ENCODE assay signal across 10 mouse cellular contexts in the genomic region with DNA sequence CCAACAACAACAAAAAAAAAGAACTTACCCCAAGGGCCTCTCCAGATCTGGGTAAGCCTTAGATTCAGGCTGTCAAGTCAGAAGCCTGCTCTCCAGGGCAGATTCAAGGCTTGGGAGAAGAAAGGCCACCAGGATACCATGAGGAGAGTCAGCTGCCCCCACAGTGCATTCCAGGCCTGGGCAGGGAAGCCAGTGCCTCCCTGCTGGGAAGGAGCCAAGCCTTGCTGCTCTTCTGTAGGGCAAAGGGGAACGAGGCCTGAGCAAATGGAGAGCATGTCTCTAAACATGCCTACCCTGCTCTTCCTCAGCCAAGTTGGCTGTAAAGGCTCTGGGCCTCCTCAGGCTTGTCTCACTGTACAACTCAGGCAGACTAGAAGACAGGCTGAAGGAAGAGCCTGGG. TPM values are rescaled to one million over a fixed set of nuclear protein-coding genes. Genes with fewer than 3 reads are reported as not detected.
DNase-seq lines count a peak whose midpoint lies in the region; ATAC-seq lines count a peak whose summit lies in the region.
"Had no signal": no experiment of that assay in that cellular context is flagged by ENCODE, and none has a peak within 500 bp of the region (broad histone marks: within the 10 kb centered on the region; RNA-seq: fewer than 3 reads in every experiment).

No protein-coding gene starts in this region.

- 33% methylated on average over 1 of the region's 1 CpGs for WGBS in embryonic facial prominence, embryonic 14.5 days
- WGBS in embryonic facial prominence, embryonic 10.5 days, result 64% methylated on average over 1 of the region's 1 CpGs
- WGBS in liver, embryonic 16.5 days (ENCODE audit: insufficient replicate concordance), result 55% methylated on average over 1 of the region's 1 CpGs

- H3K9ac ChIP-seq in embryonic facial prominence, embryonic 14.5 days (ENCODE audit: low read depth, low read length), result no peak overlapping the region
- H3K9ac ChIP-seq in liver, embryonic 16.5 days (ENCODE audit: low read depth, low read length), result no peak overlapping the region

- no peaks in the 10 kb centered on the region for H3K9me3 ChIP-seq in embryonic facial prominence, embryonic 14.5 days (ENCODE audit: control insufficient read depth, low read length)
- H3K9me3 ChIP-seq in embryonic facial prominence, embryonic 10.5 days, result no peaks in the 10 kb centered on the region
- H3K9me3 ChIP-seq in liver, embryonic 16.5 days (replicated peaks; ENCODE audit: control insufficient read depth, low read length), result no peaks in the 10 kb centered on the region

- H3K4me1 ChIP-seq in embryonic facial prominence, embryonic 14.5 days (ENCODE audit: control insufficient read depth, insufficient read depth, low read length), result no peaks in the 10 kb centered on the region; the same call in 1 of the 2 replicates
- H3K4me1 ChIP-seq in embryonic facial prominence, embryonic 10.5 days, result no peaks in the 10 kb centered on the region
- peaks cover 13% of the 10 kb centered on the region for H3K4me1 ChIP-seq in liver, embryonic 16.5 days (ENCODE audit: control insufficient read depth, low read depth, low read length)

- H3K4me3 ChIP-seq in embryonic facial prominence, embryonic 14.5 days (ENCODE audit: low read depth, low read length), result no peak overlapping the region
- H3K4me3 ChIP-seq in embryonic facial prominence, embryonic 10.5 days, result no peak overlapping the region
- H3K4me3 ChIP-seq in liver, embryonic 16.5 days (ENCODE audit: low read depth, low read length), result no peak overlapping the region
- H3K4me3 ChIP-seq: erythroblast, embryonic 14.5 days had no signal

- no peak for ATAC-seq in embryonic facial prominence, embryonic 14.5 days (ENCODE audit: low read depth)
- 0 out of 2 replicates have a peak, but pooled peaks have one; percentile 31 for ATAC-seq in liver, embryonic 16.5 days (ENCODE audit: low read depth)

- DNase-seq in embryonic facial prominence, embryonic 14.5 days (ENCODE audit: low spot score), result peak; percentile 32
- DNase-seq in embryonic facial prominence, embryonic 10.5 days (ENCODE audit: low spot score), result no peak
- DNase-seq in Muller cell, postnatal 12 days (ENCODE audit: inconsistent ontology term), result peak; percentile 64
- DNase-seq in heart, adult 8-10 months (ENCODE audit: low spot score), result peak; percentile 32
- DNase-seq in right cerebral cortex, postnatal 25 days, result no peak
- no peak for DNase-seq in frontal cortex, postnatal 25 days (ENCODE audit: low spot score in 2 of 2)
- no peak for DNase-seq in frontal cortex, adult 2 months (ENCODE audit: extremely low spot score in 1 of 2, low spot score in 1 of 2)

- H3K4me2 ChIP-seq in embryonic facial prominence, embryonic 14.5 days (ENCODE audit: low read depth, low read length), result no peak overlapping the region
- H3K4me2 ChIP-seq in liver, embryonic 16.5 days (ENCODE audit: low read depth, low read length), result no peak overlapping the region

- no peaks in the 10 kb centered on the region for H3K27me3 ChIP-seq in embryonic facial prominence, embryonic 14.5 days (replicated peaks; ENCODE audit: control insufficient read depth, insufficient read depth, low read length)
- H3K27me3 ChIP-seq in embryonic facial prominence, embryonic 10.5 days (replicated peaks; ENCODE audit: low read depth, poor library complexity, severe bottlenecking), result 0 out of 2 replicates have a peak, but pooled peaks cover 3% of the 10 kb centered on the region
- no peaks in the 10 kb centered on the region for H3K27me3 ChIP-seq in liver, embryonic 16.5 days (ENCODE audit: control insufficient read depth, insufficient read depth, low read depth, low read length)

- peaks cover 6% of the 10 kb centered on the region for H3K36me3 ChIP-seq in embryonic facial prominence, embryonic 14.5 days (ENCODE audit: control insufficient read depth, insufficient read depth, low read length)
- H3K36me3 ChIP-seq in embryonic facial prominence, embryonic 10.5 days (replicated peaks), result peaks cover 14% of the 10 kb centered on the region
- H3K36me3 ChIP-seq in liver, embryonic 16.5 days (ENCODE audit: control insufficient read depth, insufficient read depth), result no peaks in the 10 kb centered on the region

- no peak overlapping the region for H3K27ac ChIP-seq in embryonic facial prominence, embryonic 14.5 days (replicated peaks; ENCODE audit: low read depth, low read length)
- H3K27ac ChIP-seq in embryonic facial prominence, embryonic 10.5 days (replicated peaks), result no peak overlapping the region
- no peak overlapping the region for H3K27ac ChIP-seq in liver, embryonic 16.5 days (ENCODE audit: low read length)

RNA-seq across cellular contexts. Expression of gene Ucp3, which starts 1.9 kb away (rescaled TPM):
- 0.20 and 0.24 TPM in 2 replicates for polyA plus RNA-seq in embryonic facial prominence, embryonic 14.5 days (2014; fragmentation: Nextera tagmentation; extraction: Ambion mirVana)
- polyA plus RNA-seq in embryonic facial prominence, embryonic 10.5 days (2016; fragmentation: Nextera tagmentation; extraction: Ambion mirVana), result 0.11 TPM in 1 of 2 replicates, not detected in the other
- 10 to 100 TPM; 20.7 to 55.8 (median 48.5) TPM for total RNA-seq in heart, adult 8-10 months (2022)
- polyA plus RNA-seq in liver, embryonic 16.5 days (2015; fragmentation: Nextera tagmentation; extraction: Ambion mirVana), result 0.05 and 0.08 TPM in 2 replicates
- 3.4 and 3.8 TPM in 2 replicates for polyA plus RNA-seq in frontal cortex, adult 2 months (2012; rRNA removed)
- polyA plus RNA-seq: brain, embryonic 14.5 days; erythroblast, embryonic 14.5 days had no signal

RNA-seq across cellular contexts. Expression of gene Ucp2, which starts 18.5 kb away (rescaled TPM):
- polyA plus RNA-seq in embryonic facial prominence, embryonic 14.5 days (2014; fragmentation: Nextera tagmentation; extraction: Ambion mirVana), result 152 and 172 TPM in 2 replicates
- polyA plus RNA-seq in embryonic facial prominence, embryonic 10.5 days (2016; fragmentation: Nextera tagmentation; extraction: Ambion mirVana), result 101 and 105 TPM in 2 replicates
- 100 to 1,000 TPM; 165 to 276 (median 226) TPM for total RNA-seq in heart, adult 8-10 months (2022)
- 722 and 766 TPM in 2 replicates for polyA plus RNA-seq in liver, embryonic 16.5 days (2015; fragmentation: Nextera tagmentation; extraction: Ambion mirVana)
- polyA plus RNA-seq in frontal cortex, adult 2 months (2012; rRNA removed), result 39.8 and 53.5 TPM in 2 replicates

RNA-seq across cellular contexts. Expression of gene Dnajb13, which starts 40.1 kb away (rescaled TPM):
- 3.0 and 4.7 TPM in 2 replicates for polyA plus RNA-seq in embryonic facial prominence, embryonic 14.5 days (2014; fragmentation: Nextera tagmentation; extraction: Ambion mirVana)
- 0.27 and 0.38 TPM in 2 replicates for polyA plus RNA-seq in embryonic facial prominence, embryonic 10.5 days (2016; fragmentation: Nextera tagmentation; extraction: Ambion mirVana)
- under 1 TPM in 1 of 4 experiments, not detected in 3; 0.50 TPM for total RNA-seq in heart, adult 8-10 months (2022)
- 3.0 and 4.4 TPM in 2 replicates for polyA plus RNA-seq in liver, embryonic 16.5 days (2015; fragmentation: Nextera tagmentation; extraction: Ambion mirVana)
- polyA plus RNA-seq in frontal cortex, adult 2 months (2012; rRNA removed), result 0.98 and 1.7 TPM in 2 replicates
- polyA plus RNA-seq: erythroblast, embryonic 14.5 days had no signal

Comparison
In these comparisons a context has a peak if more than half of its experiments do, and no peak if none do; other contexts are left out.
1. DNase-seq: peak in embryonic facial prominence, embryonic 14.5 days (single experiment), Muller cell, postnatal 12 days (single experiment) and heart, adult 8-10 months (single experiment); none in embryonic facial prominence, embryonic 10.5 days (single experiment), right cerebral cortex, postnatal 25 days (single experiment), frontal cortex, postnatal 25 days (0 of 2) and frontal cortex, adult 2 months (0 of 2).